Mouse (Mus musculus) liver, embryonic 11.5 days (tissue): ENCODE results near the gene Prdm16. TPM values are rescaled to one million over a fixed set of nuclear protein-coding genes. Genes with fewer than 3 reads are reported as not detected.
A peak's percentile ranks its signal among the peaks of the same experiment; 100 is the strongest.

Source experiments
- ATAC-seq: fragments of 200-750 bp; cut with Nextera tagmentation; replicated peaks from 2 replicates; pipeline ENCODE4 v1.8.0; 2017; ENCODE audit warnings: moderate number of reproducible peaks, mild to moderate bottlenecking, moderate TSS enrichment, moderate library complexity; ENCODE audit not compliant: low FRiP score
- DNase-seq: peaks from one replicate; pipeline ENCODE4 v3.0.0-alpha.2; 2017; ENCODE audit warnings: low spot score
- H3K27ac ChIP-seq: fragments of 300-500 bp; sonication (generic); 2 replicates; pipeline ENCODE4 v1.5.1; 2014; ENCODE audit warnings: mild to moderate bottlenecking, low read depth, low read length, control low read depth
- H3K27me3 ChIP-seq: fragments of 300-500 bp; sonication (generic); replicated peaks from 2 replicates; pipeline ENCODE4 v1.6.1; 2014; ENCODE audit warnings: low read length, mixed read lengths; ENCODE audit not compliant: control insufficient read depth, insufficient read depth
- H3K36me3 ChIP-seq: fragments of 300-500 bp; sonication (generic); 2 replicates; pipeline ENCODE4 v1.6.1; 2014; ENCODE audit warnings: mild to moderate bottlenecking, low read length, moderate library complexity, mixed read lengths; ENCODE audit not compliant: control insufficient read depth, insufficient read depth
- H3K4me1 ChIP-seq: fragments of 300-500 bp; sonication (generic); replicated peaks from 2 replicates; pipeline ENCODE4 v1.6.1; 2014; ENCODE audit warnings: low read length, mixed read lengths; ENCODE audit not compliant: control insufficient read depth, insufficient read depth
- H3K4me2 ChIP-seq: fragments of 300-500 bp; sonication (generic); 2 replicates; pipeline ENCODE4 v1.6.1; 2014; ENCODE audit warnings: mild to moderate bottlenecking, control low read depth, moderate library complexity
- H3K4me3 ChIP-seq: fragments of 300-500 bp; sonication (generic); 2 replicates; pipeline ENCODE4 v1.5.1; 2014; ENCODE audit warnings: low read depth, low read length, control low read depth
- H3K9ac ChIP-seq: fragments of 300-500 bp; sonication (generic); 2 replicates; pipeline ENCODE4 v1.6.1; 2014; ENCODE audit warnings: low read depth, low read length, control low read depth
- H3K9me3 ChIP-seq: fragments of 300-500 bp; sonication (generic); 2 replicates; pipeline ENCODE4 v1.6.1; 2016; ENCODE audit warnings: low read length, inconsistent platforms, mixed read lengths; ENCODE audit not compliant: control insufficient read depth
- WGBS: fragments of 180-500 bp; shearing (Covaris S2); extraction: QIAGEN DNeasy Blood & Tissue Kit; methylation state at CpG from one replicate; pipeline ENCODE4 v1.1.7; 2014; 5-methylcytosine and 5-hydroxymethylcytosine counted together
- polyA plus RNA-seq: library from polyadenylated mRNA; unstranded; fragments of >200 nt; fragmentation: Nextera tagmentation; extraction: Ambion mirVana; gene quantifications from 2 replicates; pipeline ENCODE4 v1.2.1, GENCODE M21; 2014

The Prdm16 gene
- polyA plus RNA-seq, 1 experiment from 2014 or later, result 7.2 TPM

- no peaks in the 10 kb centered on the region for H3K4me1 ChIP-seq
- WGBS, result 50% methylated on average over 3 of the region's 3 CpGs
- peaks cover 4% of the 10 kb centered on the region for H3K27me3 ChIP-seq
- no peak for DNase-seq
- H3K9ac ChIP-seq, result no peak overlapping the region
- H3K9me3 ChIP-seq, result no peaks in the 10 kb centered on the region
- no peak for ATAC-seq
- no peaks in the 10 kb centered on the region for H3K36me3 ChIP-seq
- H3K4me2 ChIP-seq, result no peak overlapping the region
- H3K4me3 ChIP-seq, result no peak overlapping the region
- no peak overlapping the region for H3K27ac ChIP-seq
Measured at GRCm38 (mm10) chr4:154601006-154601405, 35.7 kb downstream of the Prdm16 start.

DNA sequence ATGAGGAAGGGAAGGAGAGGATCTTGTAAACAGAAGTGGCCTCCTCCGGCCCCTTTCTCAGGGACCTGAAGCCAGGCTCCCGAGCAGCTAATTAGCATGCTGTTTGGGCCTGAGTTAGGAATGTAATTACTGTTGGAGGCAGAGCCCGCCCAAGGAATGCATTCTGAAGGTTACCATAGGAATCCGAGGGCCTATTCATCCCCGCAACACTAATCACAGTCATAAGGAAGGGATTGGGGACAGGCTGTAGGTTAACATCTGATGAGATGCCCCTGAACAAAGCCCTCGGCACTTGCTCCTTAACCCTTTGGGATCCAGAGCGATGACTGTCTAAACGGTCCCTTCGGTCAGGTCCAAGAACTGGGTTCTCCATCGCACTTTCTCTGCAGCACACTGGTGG, 36.7 kb downstream of the Prdm16 start:
- Histone ChIP-seq H3K4me1 (no peaks in the 10 kb centered on the region), H3K27me3 (peaks cover 6% of the 10 kb centered on the region), H3K4me2 (no peak overlapping the region), H3K4me3 (no peak overlapping the region), H3K9ac (no peak overlapping the region), H3K27ac (no peak overlapping the region), H3K36me3 (no peaks in the 10 kb centered on the region), H3K9me3 (no peaks in the 10 kb centered on the region)
- ATAC-seq (no peak), DNase-seq (no peak)
- WGBS, result 40% methylated on average over 10 of the region's 10 CpGs

- DNase-seq (no peak), ATAC-seq (no peak)
- no peaks in the 10 kb centered on the region for H3K36me3 ChIP-seq
- no peak overlapping the region for H3K4me3 ChIP-seq
- peaks cover 10% of the 10 kb centered on the region for H3K27me3 ChIP-seq
- peaks cover 4% of the 10 kb centered on the region for H3K4me1 ChIP-seq
- 47% methylated on average over 7 of the region's 7 CpGs for WGBS
- no peak overlapping the region for H3K4me2 ChIP-seq
- H3K27ac ChIP-seq, result no peak overlapping the region
- H3K9ac ChIP-seq, result no peak overlapping the region
- H3K9me3 ChIP-seq, result no peaks in the 10 kb centered on the region
Measured at GRCm38 (mm10) chr4:154598357-154598756, 38.3 kb downstream of the Prdm16 start.

- Histone ChIP-seq H3K4me2 (no peak overlapping the region), H3K27me3 (peaks cover 10% of the 10 kb centered on the region), H3K4me3 (no peak overlapping the region), H3K4me1 (peaks cover 4% of the 10 kb centered on the region), H3K36me3 (no peaks in the 10 kb centered on the region), H3K9me3 (no peaks in the 10 kb centered on the region), H3K9ac (no peak overlapping the region), H3K27ac (no peak overlapping the region)
- 56% methylated on average over 4 of the region's 4 CpGs for WGBS
- peak; percentile 57; the same call in 1 of the 2 replicates for ATAC-seq
- DNase-seq, result no peak
Measured at GRCm38 (mm10) chr4:154596805-154597204, 39.9 kb downstream of the Prdm16 start.

DNA sequence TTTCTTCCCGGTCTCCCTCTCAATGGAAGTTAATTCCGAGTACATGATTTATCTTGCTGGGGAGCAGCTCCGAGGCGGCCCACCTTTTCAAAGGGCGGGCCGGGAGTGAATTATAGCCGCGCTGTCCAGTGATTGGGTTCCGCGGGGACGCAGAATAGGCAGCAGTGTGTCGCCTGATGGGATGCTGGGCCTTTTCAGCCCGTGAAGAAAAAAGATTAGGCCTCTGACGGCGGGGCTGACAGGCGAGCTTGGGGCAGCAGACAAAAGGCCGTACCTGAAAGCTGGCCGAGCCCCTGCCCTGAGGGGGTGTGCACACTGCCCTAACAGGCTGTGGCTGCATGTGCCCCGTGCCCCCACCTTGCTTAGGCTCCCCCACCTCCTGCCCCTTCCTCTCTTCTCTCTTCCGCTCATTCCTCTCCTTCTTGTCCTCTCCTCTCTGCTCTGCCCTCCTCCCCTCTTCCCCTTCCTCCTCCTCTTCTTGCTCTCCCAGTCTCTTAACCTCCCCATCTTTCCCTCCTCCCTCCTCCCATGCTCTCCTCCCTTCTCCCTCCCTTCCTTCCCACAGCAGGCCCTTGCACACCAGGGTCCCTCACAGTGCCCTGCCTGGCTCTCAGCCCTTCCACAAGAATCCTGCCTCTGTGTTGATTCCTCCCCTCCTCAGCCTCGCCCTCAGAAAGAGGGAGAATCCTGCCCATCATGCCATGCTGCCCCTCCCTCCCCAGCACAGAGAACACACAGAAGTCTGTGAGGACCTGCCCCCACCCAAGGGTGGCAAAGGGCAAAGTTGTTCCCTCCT, 41.7 kb downstream of the Prdm16 start:
- no peak overlapping the region for H3K27ac ChIP-seq
- no peak overlapping the region for H3K9ac ChIP-seq
- no peaks in the 10 kb centered on the region for H3K36me3 ChIP-seq
- no peaks in the 10 kb centered on the region for H3K9me3 ChIP-seq
- H3K4me1 ChIP-seq, result peaks cover 4% of the 10 kb centered on the region
- ATAC-seq (no peak), DNase-seq (no peak)
- peaks cover 8% of the 10 kb centered on the region for H3K27me3 ChIP-seq
- WGBS, result 27% methylated on average over 21 of the region's 21 CpGs
- no peak overlapping the region for H3K4me2 ChIP-seq
- H3K4me3 ChIP-seq, result no peak overlapping the region

GRCm38 (mm10) chr4:154594116-154594760, 42.4 kb downstream of the Prdm16 start:
- Histone ChIP-seq H3K27ac (0 out of 2 replicates have a peak overlapping the region, but pooled peaks have one; percentile 40), H3K4me1 (peaks cover 4% of the 10 kb centered on the region), H3K36me3 (no peaks in the 10 kb centered on the region), H3K9me3 (no peaks in the 10 kb centered on the region), H3K9ac (no peak overlapping the region), H3K27me3 (peaks cover 6% of the 10 kb centered on the region; the same call in 1 of the 2 replicates), H3K4me3 (no peak overlapping the region), H3K4me2 (no peak overlapping the region)
- DNase-seq (no peak), ATAC-seq (no peak)
- 53% methylated on average over 17 of the region's 17 CpGs for WGBS

DNA sequence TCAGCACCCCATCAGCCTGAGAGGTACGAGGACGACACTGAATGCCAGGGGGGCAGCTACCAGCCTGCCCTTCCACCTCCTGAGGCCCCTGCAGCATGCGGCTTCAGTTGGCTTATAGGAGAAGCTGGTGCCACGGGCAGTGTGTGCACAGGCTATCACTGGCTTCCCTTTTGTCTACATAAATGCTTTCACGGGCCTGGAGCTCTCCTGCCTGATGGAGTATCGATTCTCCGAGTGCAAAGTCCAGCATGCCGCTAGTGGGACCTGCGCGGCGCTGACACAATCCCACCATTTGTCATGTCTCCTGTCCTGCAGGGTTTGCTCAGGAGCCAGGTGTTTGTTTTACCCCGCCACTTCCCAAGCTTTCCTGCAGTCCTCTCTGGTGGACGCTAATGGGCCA, 44.1 kb downstream of the Prdm16 start:
- WGBS, result 60% methylated on average over 13 of the region's 13 CpGs
- no peak for DNase-seq
- Histone ChIP-seq H3K4me2 (no peak overlapping the region), H3K9ac (no peak overlapping the region), H3K27ac (peak overlapping the region; percentile 40; the same call in 1 of the 2 replicates), H3K4me1 (peaks cover 4% of the 10 kb centered on the region), H3K9me3 (no peaks in the 10 kb centered on the region), H3K27me3 (peaks cover 6% of the 10 kb centered on the region; the same call in 1 of the 2 replicates), H3K36me3 (no peaks in the 10 kb centered on the region), H3K4me3 (no peak overlapping the region)
- peak; percentile 44 for ATAC-seq

GRCm38 (mm10) chr4:154590910-154591309, 45.8 kb downstream of the Prdm16 start:
- H3K27me3 ChIP-seq, result peaks cover 6% of the 10 kb centered on the region; the same call in 1 of the 2 replicates
- H3K27ac ChIP-seq, result no peak overlapping the region
- ATAC-seq (no peak), DNase-seq (no peak)
- no peak overlapping the region for H3K9ac ChIP-seq
- H3K4me3 ChIP-seq, result no peak overlapping the region
- H3K4me1 ChIP-seq, result peaks cover 6% of the 10 kb centered on the region
- H3K36me3 ChIP-seq, result no peaks in the 10 kb centered on the region
- no peak overlapping the region for H3K4me2 ChIP-seq
- H3K9me3 ChIP-seq, result no peaks in the 10 kb centered on the region
- WGBS, result 82% methylated on average over 11 of the region's 11 CpGs
